Mouse (Mus musculus): ENCODE data around the gene Spi1. TPM values are rescaled to one million over a fixed set of nuclear protein-coding genes. Genes with fewer than 3 reads are reported as not detected.

The Spi1 gene
- polyA plus RNA-seq, 1 experiment, result 65.7 TPM

DNA sequence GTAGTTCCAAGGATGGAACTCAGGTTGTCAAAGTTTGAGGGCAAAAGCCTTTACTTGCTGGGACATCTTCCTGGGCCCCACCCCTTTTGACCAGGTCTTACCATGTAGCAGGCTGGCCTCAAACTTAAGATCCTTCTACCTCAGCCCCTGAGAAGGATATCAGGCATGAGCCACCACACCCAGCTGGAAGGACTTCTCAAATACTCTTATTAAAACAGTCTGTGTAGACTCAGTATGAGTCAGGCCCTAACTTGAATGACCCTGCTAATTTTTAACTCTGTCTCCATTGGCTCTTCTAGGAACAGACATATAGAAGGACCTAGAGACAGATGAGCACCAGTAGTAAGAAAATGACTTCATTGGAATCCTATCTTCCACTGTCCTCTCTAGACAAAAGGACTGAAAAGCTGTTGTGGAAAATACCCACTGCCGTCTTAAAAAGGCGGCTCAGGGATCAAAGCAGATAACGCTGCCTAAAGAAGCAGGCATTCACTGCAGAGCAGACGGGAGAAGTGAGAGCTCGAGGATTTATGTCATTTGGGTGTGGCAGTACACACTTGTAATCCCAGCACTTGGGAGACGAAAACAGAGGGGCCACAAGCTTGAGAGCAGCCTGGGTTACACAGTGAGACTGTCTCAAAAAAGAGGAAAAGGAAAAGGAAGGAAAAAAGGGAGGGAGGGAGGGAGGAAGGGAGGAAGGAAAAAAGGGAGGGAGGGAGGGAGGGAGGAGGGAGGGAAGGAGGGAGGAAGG is 75.0 kb downstream of the Spi1 start:
- TF ChIP-seq POLR2A (IDR thresholded peaks at IDR 0.05; ENCODE audit: borderline replicate concordance, control insufficient read depth, low read depth, low read length) (no peak), CTCF (IDR thresholded peaks at IDR 0.05; ENCODE audit: control insufficient read depth, insufficient read depth, low read length) (no peak)
- 82% methylated on average over 6 of the region's 6 CpGs for WGBS
- no peak overlapping the region for H3K27ac ChIP-seq (ENCODE audit: control insufficient read depth, insufficient read depth, low read depth, low read length, poor library complexity)
- H3K4me1 ChIP-seq (ENCODE audit: control insufficient read depth, insufficient read depth, low read length), result no peaks in the 10 kb centered on the region
- no peak overlapping the region for H3K4me3 ChIP-seq (replicated peaks; ENCODE audit: control insufficient read depth, low read depth, low read length)

DNA sequence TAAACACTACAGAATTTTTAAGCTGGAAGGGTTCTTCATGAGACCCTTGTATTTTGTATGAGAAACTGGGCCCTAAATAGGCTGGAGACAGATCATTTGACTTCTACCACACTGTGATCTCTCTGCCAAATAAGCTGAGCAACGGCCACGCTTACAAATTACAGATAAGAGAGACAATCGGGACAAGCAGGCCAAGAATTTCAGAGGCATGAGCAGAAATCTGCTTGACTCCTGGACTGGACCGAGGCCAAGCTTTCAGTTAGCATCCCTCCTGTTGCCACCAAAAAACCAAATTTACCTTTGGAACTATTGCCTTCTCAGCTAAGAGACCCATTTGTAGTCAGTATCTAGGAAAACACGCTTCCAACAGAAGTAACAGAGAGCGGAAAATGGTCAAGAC is 78.4 kb downstream of the Spi1 start:
- Histone ChIP-seq H3K27ac (ENCODE audit: control insufficient read depth, insufficient read depth, low read depth, low read length, poor library complexity) (no peak overlapping the region), H3K4me1 (ENCODE audit: control insufficient read depth, insufficient read depth, low read length) (no peaks in the 10 kb centered on the region), H3K4me3 (replicated peaks; ENCODE audit: control insufficient read depth, low read depth, low read length) (no peak overlapping the region)
- no peak for TF ChIP-seq POLR2A (IDR thresholded peaks at IDR 0.05; ENCODE audit: borderline replicate concordance, control insufficient read depth, low read depth, low read length)
- no peak for TF ChIP-seq CTCF (IDR thresholded peaks at IDR 0.05; ENCODE audit: control insufficient read depth, insufficient read depth, low read length)
- WGBS, result 80% methylated on average over 6 of the region's 6 CpGs

DNA sequence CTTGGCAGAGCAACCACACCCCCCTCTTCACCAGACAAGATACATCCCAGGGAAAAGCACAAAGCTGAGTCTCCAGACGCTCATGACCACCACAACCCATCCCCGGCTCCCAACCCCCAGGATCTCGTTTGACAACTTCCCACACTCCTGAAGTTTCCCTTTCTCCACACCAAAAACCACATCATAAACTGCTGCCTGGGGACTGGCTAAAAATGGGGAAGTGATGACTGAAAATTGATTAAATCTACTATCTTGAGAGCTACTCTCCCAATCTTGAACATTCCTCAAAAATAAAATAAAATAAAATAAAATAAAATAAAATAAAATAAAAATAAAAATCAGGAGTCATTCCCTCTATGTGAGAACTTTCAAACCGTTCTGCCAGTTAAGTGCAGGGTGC is 80.8 kb downstream of the Spi1 start:
- no peaks in the 10 kb centered on the region for H3K4me1 ChIP-seq (ENCODE audit: control insufficient read depth, insufficient read depth, low read length)
- TF ChIP-seq CTCF (IDR thresholded peaks at IDR 0.05; ENCODE audit: control insufficient read depth, insufficient read depth, low read length), result no peak
- no peak for TF ChIP-seq POLR2A (IDR thresholded peaks at IDR 0.05; ENCODE audit: borderline replicate concordance, control insufficient read depth, low read depth, low read length)
- no peak overlapping the region for H3K4me3 ChIP-seq (replicated peaks; ENCODE audit: control insufficient read depth, low read depth, low read length)
- H3K27ac ChIP-seq (ENCODE audit: control insufficient read depth, insufficient read depth, low read depth, low read length, poor library complexity), result no peak overlapping the region
- whole genome bisulfite sequencing, result 57% methylated on average over 4 of the region's 4 CpGs

DNA sequence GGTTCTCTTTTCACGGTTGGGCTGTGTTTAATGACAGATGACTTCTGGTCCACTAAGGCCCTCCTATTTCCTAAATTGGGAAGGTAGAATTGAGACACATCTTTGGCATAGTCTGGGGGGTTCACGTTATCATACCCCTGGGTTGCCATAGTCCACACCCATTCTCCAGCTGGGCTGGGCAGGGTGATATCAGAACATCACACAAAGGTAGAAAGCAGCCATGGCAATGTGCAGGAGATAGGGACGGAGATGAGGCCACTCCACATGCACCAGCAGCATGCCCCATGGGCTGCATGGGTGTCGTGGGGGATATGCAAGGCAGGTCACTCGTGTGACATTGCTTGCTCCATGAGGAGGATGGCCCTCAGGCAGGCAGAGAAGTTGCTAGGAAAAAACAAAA is 81.3 kb downstream of the Spi1 start:
- no peak for TF ChIP-seq POLR2A (IDR thresholded peaks at IDR 0.05; ENCODE audit: borderline replicate concordance, control insufficient read depth, low read depth, low read length)
- no peak for TF ChIP-seq CTCF (IDR thresholded peaks at IDR 0.05; ENCODE audit: control insufficient read depth, insufficient read depth, low read length)
- no peak overlapping the region for H3K27ac ChIP-seq (ENCODE audit: control insufficient read depth, insufficient read depth, low read depth, low read length, poor library complexity)
- H3K4me3 ChIP-seq (replicated peaks; ENCODE audit: control insufficient read depth, low read depth, low read length), result no peak overlapping the region
- no peaks in the 10 kb centered on the region for H3K4me1 ChIP-seq (ENCODE audit: control insufficient read depth, insufficient read depth, low read length)
- 62% methylated on average over 5 of the region's 5 CpGs for WGBS

DNA sequence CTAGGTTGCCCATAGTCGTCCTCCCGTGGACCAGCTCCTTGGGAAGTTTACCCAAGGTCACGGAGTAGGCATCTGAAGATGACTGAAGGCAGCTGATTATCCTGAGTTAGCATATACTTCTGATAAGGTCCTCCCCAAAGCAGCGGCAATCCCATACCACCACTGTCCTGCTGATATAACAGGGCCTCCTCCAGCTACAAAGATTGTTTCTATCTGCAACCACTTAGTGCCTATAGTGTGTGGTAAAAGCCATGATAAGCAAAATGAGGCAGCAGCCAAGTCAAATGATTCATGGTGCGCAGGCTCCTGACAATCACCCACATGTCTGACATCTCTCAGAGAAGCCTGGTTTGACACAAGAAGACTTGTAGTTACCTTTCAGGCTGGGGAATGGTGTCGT is 82.8 kb downstream of the Spi1 start:
- no peak overlapping the region for H3K27ac ChIP-seq (ENCODE audit: control insufficient read depth, insufficient read depth, low read depth, low read length, poor library complexity)
- TF ChIP-seq POLR2A (IDR thresholded peaks at IDR 0.05; ENCODE audit: borderline replicate concordance, control insufficient read depth, low read depth, low read length) (no peak), CTCF (IDR thresholded peaks at IDR 0.05; ENCODE audit: control insufficient read depth, insufficient read depth, low read length) (no peak)
- no peaks in the 10 kb centered on the region for H3K4me1 ChIP-seq (ENCODE audit: control insufficient read depth, insufficient read depth, low read length)
- WGBS, result 70% methylated on average over 6 of the region's 6 CpGs
- no peak overlapping the region for H3K4me3 ChIP-seq (replicated peaks; ENCODE audit: control insufficient read depth, low read depth, low read length)

Other genes starting within 250 kb of the Spi1 start
- 37.8 and 113 TPM in 2 replicates for gene Mtch2, start 235.2 kb upstream of the Spi1 start, polyA plus RNA-seq (2011; ENCODE audit: insufficient read depth, insufficient read length, low replicate concordance, missing spikeins)
- not detected in 2 replicates for gene C1qtnf4, start 196.5 kb upstream of the Spi1 start, polyA plus RNA-seq (2011; ENCODE audit: insufficient read depth, insufficient read length, low replicate concordance, missing spikeins)
- gene Kbtbd4, start 177.7 kb upstream of the Spi1 start, polyA plus RNA-seq (2011; ENCODE audit: insufficient read depth, insufficient read length, low replicate concordance, missing spikeins), result 3.9 and 8.2 TPM in 2 replicates
- 50.8 and 57.6 TPM in 2 replicates for gene Ndufs3, start 177.6 kb upstream of the Spi1 start, polyA plus RNA-seq (2011; ENCODE audit: insufficient read depth, insufficient read length, low replicate concordance, missing spikeins)
- 34.8 and 39.9 TPM in 2 replicates for gene Celf1, start 142.0 kb upstream of the Spi1 start, polyA plus RNA-seq (2011; ENCODE audit: insufficient read depth, insufficient read length, low replicate concordance, missing spikeins)
- 2.1 and 2.4 TPM in 2 replicates for gene Rapsn, start 46.8 kb upstream of the Spi1 start, polyA plus RNA-seq (2011; ENCODE audit: insufficient read depth, insufficient read length, low replicate concordance, missing spikeins)
- 264 and 333 TPM in 2 replicates for gene Psmc3, start 28.4 kb upstream of the Spi1 start, polyA plus RNA-seq (2011; ENCODE audit: insufficient read depth, insufficient read length, low replicate concordance, missing spikeins)
- gene Slc39a13, start 12.0 kb upstream of the Spi1 start, polyA plus RNA-seq (2011; ENCODE audit: insufficient read depth, insufficient read length, low replicate concordance, missing spikeins), result 6.8 and 15.6 TPM in 2 replicates
- gene Mybpc3, start 35.8 kb downstream of the Spi1 start, polyA plus RNA-seq (2011; ENCODE audit: insufficient read depth, insufficient read length, low replicate concordance, missing spikeins), result 0.54 and 1.1 TPM in 2 replicates
- 20.5 and 44.4 TPM in 2 replicates for gene Madd, start 101.4 kb downstream of the Spi1 start, polyA plus RNA-seq (2011; ENCODE audit: insufficient read depth, insufficient read length, low replicate concordance, missing spikeins)
- gene Nr1h3, start 120.4 kb downstream of the Spi1 start, polyA plus RNA-seq (2011; ENCODE audit: insufficient read depth, insufficient read length, low replicate concordance, missing spikeins), result 11.0 and 14.0 TPM in 2 replicates
- 5.8 and 11.9 TPM in 2 replicates for gene Acp2, start 120.5 kb downstream of the Spi1 start, polyA plus RNA-seq (2011; ENCODE audit: insufficient read depth, insufficient read length, low replicate concordance, missing spikeins)
- 14.4 and 32.4 TPM in 2 replicates for gene Ddb2, start 154.6 kb downstream of the Spi1 start, polyA plus RNA-seq (2011; ENCODE audit: insufficient read depth, insufficient read length, low replicate concordance, missing spikeins)
- gene Pacsin3, start 173.6 kb downstream of the Spi1 start, polyA plus RNA-seq (2011; ENCODE audit: insufficient read depth, insufficient read length, low replicate concordance, missing spikeins), result 2.6 and 6.7 TPM in 2 replicates
- gene Arfgap2, start 182.6 kb downstream of the Spi1 start, polyA plus RNA-seq (2011; ENCODE audit: insufficient read depth, insufficient read length, low replicate concordance, missing spikeins), result 31.3 and 47.4 TPM in 2 replicates

Measured in bone marrow, adult 2 months (tissue).